Mouse (Mus musculus): ENCODE results near the gene Olfr1418. TPM values are rescaled to one million over a fixed set of nuclear protein-coding genes. Genes with fewer than 3 reads are reported as not detected.
A peak's percentile ranks its signal among the peaks of the same experiment; 100 is the strongest.

Gene Olfr1418
- polyA plus RNA-seq, 1 experiment from 2014 or later, result not detected

- 0% methylated on average over 15 of the region's 15 CpGs for WGBS
- no peaks in the 10 kb centered on the region for H3K4me1 ChIP-seq (replicated peaks; ENCODE audit: control insufficient read depth, insufficient read depth)
- peak overlapping the region; percentile 87 for H3K4me3 ChIP-seq (ENCODE audit: low read depth, low read length)
- H3K27me3 ChIP-seq (ENCODE audit: control insufficient read depth, insufficient read depth, low read length), result no peaks in the 10 kb centered on the region
- H3K27ac ChIP-seq (replicated peaks), result no peak overlapping the region
- ATAC-seq (ENCODE audit: low FRiP score, low TSS enrichment) (peak; percentile 64), DNase-seq (ENCODE audit: low spot score) (peak; percentile 78)
- no peaks in the 10 kb centered on the region for H3K9me3 ChIP-seq (ENCODE audit: control insufficient read depth, low read length)
- H3K36me3 ChIP-seq (ENCODE audit: control insufficient read depth, insufficient read depth, low read length), result no peaks in the 10 kb centered on the region
- TF ChIP-seq EP300 (optimal IDR thresholded peaks at IDR 0.05) (no peak), CTCF (IDR thresholded peaks at IDR 0.05; ENCODE audit: low read depth) (peak; percentile 79)
- H3K4me2 ChIP-seq (replicated peaks; ENCODE audit: low read depth), result peak overlapping the region; percentile 90
- no peak overlapping the region for H3K9ac ChIP-seq (ENCODE audit: low read length)
Measured at GRCm38 (mm10) chr19:11819800-11820199, 41.1 kb downstream of the Olfr1418 start.

DNA sequence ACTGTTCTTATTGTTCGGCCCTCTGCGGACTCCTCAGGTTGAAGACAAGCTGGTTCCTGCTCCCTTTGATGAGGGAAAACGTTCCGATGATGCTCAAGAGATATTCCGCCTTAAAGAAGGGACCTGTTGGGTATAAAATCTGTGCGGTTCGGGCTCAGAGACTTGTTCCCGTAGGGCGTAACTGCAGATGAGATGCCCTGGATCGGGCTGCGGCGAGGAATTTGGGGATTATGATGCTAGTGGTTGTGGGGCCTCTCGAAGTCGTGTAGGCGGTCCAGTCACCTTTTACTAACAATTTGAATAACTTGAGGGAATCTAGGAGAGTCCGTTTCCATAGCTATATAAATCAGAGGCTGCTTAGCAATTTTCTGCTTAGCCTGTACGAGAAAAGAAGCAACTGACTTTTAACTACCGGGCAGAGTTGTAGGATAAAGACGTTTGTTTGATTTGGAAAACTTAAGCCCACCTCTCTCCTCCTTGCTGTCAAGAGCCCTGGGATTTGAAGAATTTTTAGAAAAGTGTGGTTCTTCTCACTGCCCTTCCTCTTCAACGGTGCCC, 41.6 kb downstream of the Olfr1418 start, which contains the start of gene Stx3:
TSS of gene Stx3 (minus strand) at position 261 of the 558 bp plus-strand sequence.
- 0 out of 2 replicates have a peak, but pooled peaks cover 2% of the 10 kb centered on the region for H3K4me1 ChIP-seq (replicated peaks; ENCODE audit: control insufficient read depth, insufficient read depth)
- no peak for DNase-seq (ENCODE audit: low spot score)
- no peaks in the 10 kb centered on the region for H3K36me3 ChIP-seq (ENCODE audit: control insufficient read depth, insufficient read depth, low read length)
- WGBS, result under 1% methylated on average over 20 of the region's 20 CpGs
- peak within 1 kb of the TSS; percentile 89 for H3K9ac ChIP-seq (ENCODE audit: low read length)
- H3K9me3 ChIP-seq (ENCODE audit: control insufficient read depth, low read length), result no peaks in the 10 kb centered on the region
- ATAC-seq (ENCODE audit: low FRiP score, low TSS enrichment), result no peak
- H3K4me3 ChIP-seq (ENCODE audit: low read depth, low read length), result peak within 1 kb of the TSS; percentile 87
- no peak for TF ChIP-seq CTCF (IDR thresholded peaks at IDR 0.05; ENCODE audit: low read depth)
- no peak for TF ChIP-seq EP300 (optimal IDR thresholded peaks at IDR 0.05)
- H3K27ac ChIP-seq (replicated peaks), result peak within 1 kb of the TSS; percentile 95
- H3K4me2 ChIP-seq (replicated peaks; ENCODE audit: low read depth), result peak within 1 kb of the TSS; percentile 90
- no peaks in the 10 kb centered on the region for H3K27me3 ChIP-seq (ENCODE audit: control insufficient read depth, insufficient read depth, low read length)

DNA sequence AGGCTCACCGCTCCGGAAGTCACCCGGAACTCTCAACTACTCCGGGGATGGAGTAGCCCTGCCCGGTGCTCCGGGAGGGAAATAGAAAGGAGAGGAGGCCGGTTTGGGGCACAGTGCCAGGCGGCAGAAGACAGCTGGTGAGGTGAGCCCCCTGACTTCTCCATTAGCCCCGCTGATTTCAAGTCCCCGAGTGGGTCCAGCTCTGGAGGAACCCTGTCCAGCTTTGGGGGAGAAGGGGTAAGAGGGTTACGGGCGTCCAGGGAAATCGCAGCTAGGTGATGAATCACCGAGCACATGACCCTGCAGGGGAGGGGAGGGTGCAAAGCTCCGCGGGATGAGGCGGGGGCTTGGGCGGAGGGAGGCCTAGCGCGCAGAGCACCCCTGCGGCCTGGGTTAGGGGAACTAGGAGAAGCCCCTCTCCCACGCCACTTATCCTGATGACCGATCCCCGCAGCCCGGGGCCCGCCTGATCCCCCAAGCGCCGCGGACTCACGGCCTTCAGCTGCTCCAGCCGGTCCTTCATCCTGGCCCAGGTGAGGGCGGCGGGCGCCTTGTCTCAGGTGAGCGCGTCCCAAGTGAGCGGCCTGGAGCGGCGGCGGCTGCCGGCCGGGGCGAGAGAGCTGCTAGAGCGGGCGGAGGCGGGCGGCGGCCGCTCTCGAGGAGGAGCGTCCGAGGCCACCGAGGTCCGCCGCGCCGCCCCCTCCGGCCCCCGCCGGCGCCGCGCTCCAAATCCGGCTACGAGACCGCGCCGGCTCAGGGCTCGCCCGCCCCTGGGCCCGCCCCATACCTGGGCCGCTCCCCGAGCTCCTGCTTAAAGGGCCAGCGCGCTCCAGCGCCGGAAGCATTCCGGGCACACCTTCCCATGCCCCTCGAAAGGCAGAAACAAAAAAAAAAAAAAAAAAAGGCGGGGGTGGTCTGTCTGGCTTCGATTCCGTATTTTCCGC, 42.4 kb downstream of the Olfr1418 start:
- H3K4me3 ChIP-seq (ENCODE audit: low read depth, low read length), result peak overlapping the region; percentile 87
- TF ChIP-seq CTCF (IDR thresholded peaks at IDR 0.05; ENCODE audit: low read depth) (no peak), EP300 (optimal IDR thresholded peaks at IDR 0.05) (no peak)
- DNase-seq (ENCODE audit: low spot score), result peak; percentile 86

GRCm38 (mm10) chr19:11817586-11817985, 43.3 kb downstream of the Olfr1418 start:
- H3K9ac ChIP-seq (ENCODE audit: low read length), result peak overlapping the region; percentile 89; the same call in 1 of the 2 replicates
- H3K4me1 ChIP-seq (replicated peaks; ENCODE audit: control insufficient read depth, insufficient read depth), result peaks cover 4% of the 10 kb centered on the region; the same call in 1 of the 2 replicates
- H3K4me3 ChIP-seq (ENCODE audit: low read depth, low read length), result peak overlapping the region; percentile 87
- no peaks in the 10 kb centered on the region for H3K36me3 ChIP-seq (ENCODE audit: control insufficient read depth, insufficient read depth, low read length)
- H3K4me2 ChIP-seq (replicated peaks; ENCODE audit: low read depth), result peak overlapping the region; percentile 90
- peak overlapping the region; percentile 95 for H3K27ac ChIP-seq (replicated peaks)
- DNase-seq (ENCODE audit: low spot score), result no peak
- 19% methylated on average over 5 of the region's 5 CpGs for WGBS
- no peaks in the 10 kb centered on the region for H3K9me3 ChIP-seq (ENCODE audit: control insufficient read depth, low read length)
- H3K27me3 ChIP-seq (ENCODE audit: control insufficient read depth, insufficient read depth, low read length), result no peaks in the 10 kb centered on the region
- ATAC-seq (ENCODE audit: low FRiP score, low TSS enrichment), result no peak
- TF ChIP-seq CTCF (IDR thresholded peaks at IDR 0.05; ENCODE audit: low read depth) (no peak), EP300 (optimal IDR thresholded peaks at IDR 0.05) (no peak)

More for the DNA sequence above, 42.4 kb downstream of the Olfr1418 start:
- H3K36me3 ChIP-seq (ENCODE audit: control insufficient read depth, insufficient read depth, low read length), result no peaks in the 10 kb centered on the region
- H3K9ac ChIP-seq (ENCODE audit: low read length), result peak overlapping the region; percentile 89
- H3K9me3 ChIP-seq (ENCODE audit: control insufficient read depth, low read length), result no peaks in the 10 kb centered on the region
- H3K4me2 ChIP-seq (replicated peaks; ENCODE audit: low read depth), result peak overlapping the region; percentile 90
- H3K27ac ChIP-seq (replicated peaks), result peak overlapping the region; percentile 95
- peaks cover 2% of the 10 kb centered on the region; the same call in 1 of the 2 replicates for H3K4me1 ChIP-seq (replicated peaks; ENCODE audit: control insufficient read depth, insufficient read depth)
- under 1% methylated on average over 70 of the region's 83 CpGs for WGBS
- peak; percentile 94 for ATAC-seq (ENCODE audit: low FRiP score, low TSS enrichment)
- H3K27me3 ChIP-seq (ENCODE audit: control insufficient read depth, insufficient read depth, low read length), result no peaks in the 10 kb centered on the region

- Histone ChIP-seq H3K4me2 (replicated peaks; ENCODE audit: low read depth) (peak overlapping the region; percentile 90; the same call in 1 of the 2 replicates), H3K9me3 (ENCODE audit: control insufficient read depth, low read length) (no peaks in the 10 kb centered on the region), H3K4me1 (replicated peaks; ENCODE audit: control insufficient read depth, insufficient read depth) (peaks cover 4% of the 10 kb centered on the region; the same call in 1 of the 2 replicates), H3K36me3 (ENCODE audit: control insufficient read depth, insufficient read depth, low read length) (no peaks in the 10 kb centered on the region), H3K9ac (ENCODE audit: low read length) (no peak overlapping the region), H3K27me3 (ENCODE audit: control insufficient read depth, insufficient read depth, low read length) (no peaks in the 10 kb centered on the region), H3K4me3 (ENCODE audit: low read depth, low read length) (0 out of 2 replicates have a peak overlapping the region, but pooled peaks have one; percentile 87), H3K27ac (replicated peaks) (no peak overlapping the region)
- DNase-seq (ENCODE audit: low spot score), result no peak
- WGBS, result 46% methylated on average over 6 of the region's 6 CpGs
- no peak for ATAC-seq (ENCODE audit: low FRiP score, low TSS enrichment)
- no peak for TF ChIP-seq EP300 (optimal IDR thresholded peaks at IDR 0.05)
- no peak for TF ChIP-seq CTCF (IDR thresholded peaks at IDR 0.05; ENCODE audit: low read depth)
Measured at GRCm38 (mm10) chr19:11816706-11817105, 44.2 kb downstream of the Olfr1418 start.
